Mouse (Mus musculus) CH12.LX (cell line): Measurements from ENCODE around the gene Phlda1.

Source experiments
- POLR2A ChIP-seq: IDR thresholded peaks from 2 replicates; pipeline ENCODE4 v1.6.1; 2011; ENCODE audit warnings: low read depth, mild to moderate bottlenecking, improper control_type of control experiment, low read length
- POLR2AphosphoS2 ChIP-seq: IDR thresholded peaks from 2 replicates; pipeline ENCODE4 v1.6.1; 2011; ENCODE audit warnings: low read depth, low read length, improper control_type of control experiment

DNA sequence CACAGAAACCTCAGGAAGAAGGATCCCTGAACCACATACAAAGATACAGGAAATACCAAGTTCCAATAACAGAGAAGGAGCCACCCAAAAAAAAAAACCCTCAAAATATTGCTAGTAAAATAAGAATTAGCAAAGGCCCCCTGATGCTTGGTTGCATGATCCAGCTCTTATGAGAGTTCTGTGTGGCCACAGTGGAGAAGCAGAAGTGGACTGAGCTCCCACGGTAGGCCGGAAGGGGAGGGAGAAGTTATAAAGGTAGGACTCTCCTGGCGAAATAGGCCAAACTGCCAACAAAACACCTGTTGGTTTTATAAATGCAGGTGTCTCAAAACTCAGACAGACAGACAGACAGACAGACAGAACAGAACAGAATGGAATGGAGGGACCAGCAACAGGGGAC, 46.2 kb upstream of the Phlda1 start:
- TF ChIP-seq POLR2AphosphoS2 (no peak), POLR2A (no peak)
